In genomic region chr9:96597899-96598298, GRCm38 (mm10) we compare ENCODE assay signal across 15 mouse cellular contexts. TPM values are rescaled to one million over a fixed set of nuclear protein-coding genes. Genes with fewer than 3 reads are reported as not detected.
A peak's percentile ranks its signal among the peaks of the same experiment; 100 is the strongest.
DNase-seq lines count a peak whose midpoint lies in the region; ATAC-seq and TF ChIP-seq lines count a peak whose summit lies in the region.
"Had no signal": no experiment of that assay in that cellular context is flagged by ENCODE, and none has a peak within 500 bp of the region (broad histone marks: within the 10 kb centered on the region; RNA-seq: fewer than 3 reads in every experiment).

No protein-coding gene starts in this region.

- no peak overlapping the region for H3K9ac ChIP-seq in forebrain, postnatal 0 days
- no peak overlapping the region for H3K9ac ChIP-seq in lung, embryonic 14.5 days
- H3K9ac ChIP-seq: limb, embryonic 12.5 days; midbrain, embryonic 13.5 days had no signal

- no peak overlapping the region for H3K4me2 ChIP-seq in forebrain, postnatal 0 days (ENCODE audit: low read depth)
- no peak overlapping the region for H3K4me2 ChIP-seq in lung, embryonic 14.5 days
- H3K4me2 ChIP-seq: heart, embryonic 11.5 days; limb, embryonic 12.5 days; midbrain, embryonic 13.5 days had no signal

- peak; percentile 12; the same call in 1 of the 2 replicates for TF ChIP-seq CTCF in forebrain, postnatal 0 days (IDR thresholded peaks at IDR 0.05; ENCODE audit: low read depth)
- peak; percentile 28 for TF ChIP-seq CTCF in lung, embryonic 14.5 days (IDR thresholded peaks at IDR 0.05; ENCODE audit: low read depth)
- peak; percentile 23; the same call in 1 of the 2 replicates for TF ChIP-seq CTCF in small intestine, adult 2 months (IDR thresholded peaks at IDR 0.05; ENCODE audit: extremely low read depth, insufficient read length, insufficient replicate concordance, low read depth, low read length)

- peaks cover 13% of the 10 kb centered on the region for H3K36me3 ChIP-seq in forebrain, postnatal 0 days (ENCODE audit: insufficient read depth)
- peaks cover 29% of the 10 kb centered on the region for H3K36me3 ChIP-seq in forebrain, embryonic 10.5 days (replicated peaks)
- H3K36me3 ChIP-seq in lung, embryonic 14.5 days (ENCODE audit: insufficient read depth): peaks cover 34% of the 10 kb centered on the region
- peaks cover 30% of the 10 kb centered on the region for H3K36me3 ChIP-seq in small intestine, adult 2 months (ENCODE audit: control insufficient read depth, insufficient read depth, low read length)

- WGBS in forebrain, postnatal 0 days: 94% methylated on average over 1 of the region's 1 CpGs
- WGBS in forebrain, embryonic 10.5 days: 91% methylated on average over 1 of the region's 1 CpGs
- WGBS in lung, embryonic 14.5 days: 81% methylated on average over 1 of the region's 1 CpGs
- 87% methylated on average over 1 of the region's 1 CpGs for WGBS in small intestine, adult 2 months

- DNase-seq in forebrain, postnatal 0 days: no peak
- no peak for DNase-seq in forebrain, embryonic 10.5 days (ENCODE audit: extremely low spot score, low spot score)
- no peak for DNase-seq in lung, embryonic 14.5 days
- DNase-seq in lung, postnatal 4 days: no peak
- DNase-seq in NIH3T3 (ENCODE audit: low read depth): peak; percentile 16
- no peak for DNase-seq in spleen, postnatal 14 days (ENCODE audit: low spot score in 2 of 2)
- no peak for DNase-seq in cerebellum, adult 8-10 months
- DNase-seq: cerebellum, adult 11-12 months; gastrocnemius, postnatal 14 days; lung, postnatal 10 days had no signal

- H3K4me1 ChIP-seq in forebrain, postnatal 0 days (ENCODE audit: insufficient read depth): no peaks in the 10 kb centered on the region
- no peaks in the 10 kb centered on the region for H3K4me1 ChIP-seq in forebrain, embryonic 10.5 days
- no peaks in the 10 kb centered on the region for H3K4me1 ChIP-seq in lung, embryonic 14.5 days (ENCODE audit: insufficient read depth)
- no peaks in the 10 kb centered on the region for H3K4me1 ChIP-seq in small intestine, adult 2 months (ENCODE audit: control insufficient read depth, insufficient read depth, insufficient read length, low read length)
- H3K4me1 ChIP-seq: limb, embryonic 12.5 days; midbrain, embryonic 13.5 days had no signal

- no peak for TF ChIP-seq POLR2A in small intestine, adult 2 months (IDR thresholded peaks at IDR 0.05; ENCODE audit: low read depth, low read length)

- H3K27me3 ChIP-seq in forebrain, postnatal 0 days (ENCODE audit: insufficient read depth, low read length): no peaks in the 10 kb centered on the region
- no peaks in the 10 kb centered on the region for H3K27me3 ChIP-seq in forebrain, embryonic 10.5 days (ENCODE audit: poor library complexity, severe bottlenecking)
- H3K27me3 ChIP-seq in lung, embryonic 14.5 days (ENCODE audit: insufficient read depth, low read length): no peaks in the 10 kb centered on the region
- H3K27me3 ChIP-seq in small intestine, adult 2 months (ENCODE audit: control insufficient read depth, insufficient read depth, low read length): no peaks in the 10 kb centered on the region
- H3K27me3 ChIP-seq: limb, embryonic 12.5 days; midbrain, embryonic 13.5 days had no signal

- no peak overlapping the region for H3K4me3 ChIP-seq in forebrain, postnatal 0 days (ENCODE audit: low read depth, low read length)
- no peak overlapping the region for H3K4me3 ChIP-seq in forebrain, embryonic 10.5 days
- no peak overlapping the region for H3K4me3 ChIP-seq in lung, embryonic 14.5 days (ENCODE audit: low read depth, low read length)
- no peak overlapping the region for H3K4me3 ChIP-seq in small intestine, adult 2 months (ENCODE audit: low read depth, low read length)
- H3K4me3 ChIP-seq: limb, embryonic 12.5 days; midbrain, embryonic 13.5 days had no signal

- H3K9me3 ChIP-seq in forebrain, postnatal 0 days (ENCODE audit: low read length): no peaks in the 10 kb centered on the region
- H3K9me3 ChIP-seq in forebrain, embryonic 10.5 days: no peaks in the 10 kb centered on the region
- no peaks in the 10 kb centered on the region for H3K9me3 ChIP-seq in lung, embryonic 14.5 days (ENCODE audit: low read depth, low read length)
- H3K9me3 ChIP-seq: limb, embryonic 12.5 days; midbrain, embryonic 13.5 days had no signal

- ATAC-seq in forebrain, postnatal 0 days: no peak
- ATAC-seq in lung, embryonic 14.5 days (ENCODE audit: insufficient read depth): no peak
- ATAC-seq: forebrain, embryonic 16.5 days; midbrain, embryonic 13.5 days had no signal

- H3K27ac ChIP-seq in forebrain, postnatal 0 days (ENCODE audit: low read depth, low read length): no peak overlapping the region
- no peak overlapping the region for H3K27ac ChIP-seq in forebrain, embryonic 10.5 days
- H3K27ac ChIP-seq in lung, embryonic 14.5 days (ENCODE audit: low read depth): no peak overlapping the region
- H3K27ac ChIP-seq in small intestine, adult 2 months (ENCODE audit: insufficient read depth, low read depth, low read length): no peak overlapping the region
- H3K27ac ChIP-seq: limb, embryonic 12.5 days; midbrain, embryonic 13.5 days had no signal

RNA-seq across cellular contexts. Expression of gene Rasa2, which starts 33.5 kb away (rescaled TPM):
- 21.5 and 23.2 TPM in 2 replicates for total RNA-seq in forebrain, postnatal 0 days (2014; rRNA removed)
- 5.8 and 14.0 TPM in 2 replicates for polyA plus RNA-seq in forebrain, postnatal 0 days (2015; fragmentation: Nextera tagmentation; extraction: Ambion mirVana)
- polyA plus RNA-seq in forebrain, embryonic 10.5 days (2016; fragmentation: Nextera tagmentation; extraction: Ambion mirVana): 11.7 and 13.3 TPM in 2 replicates
- 18.7 and 21.4 TPM in 2 replicates for polyA plus RNA-seq in lung, embryonic 14.5 days (2014; fragmentation: Nextera tagmentation; extraction: Ambion mirVana)
- 0.98 and 2.6 TPM in 2 replicates for polyA plus RNA-seq in small intestine, adult 2 months (2012; rRNA removed)
